In the genomic region with DNA sequence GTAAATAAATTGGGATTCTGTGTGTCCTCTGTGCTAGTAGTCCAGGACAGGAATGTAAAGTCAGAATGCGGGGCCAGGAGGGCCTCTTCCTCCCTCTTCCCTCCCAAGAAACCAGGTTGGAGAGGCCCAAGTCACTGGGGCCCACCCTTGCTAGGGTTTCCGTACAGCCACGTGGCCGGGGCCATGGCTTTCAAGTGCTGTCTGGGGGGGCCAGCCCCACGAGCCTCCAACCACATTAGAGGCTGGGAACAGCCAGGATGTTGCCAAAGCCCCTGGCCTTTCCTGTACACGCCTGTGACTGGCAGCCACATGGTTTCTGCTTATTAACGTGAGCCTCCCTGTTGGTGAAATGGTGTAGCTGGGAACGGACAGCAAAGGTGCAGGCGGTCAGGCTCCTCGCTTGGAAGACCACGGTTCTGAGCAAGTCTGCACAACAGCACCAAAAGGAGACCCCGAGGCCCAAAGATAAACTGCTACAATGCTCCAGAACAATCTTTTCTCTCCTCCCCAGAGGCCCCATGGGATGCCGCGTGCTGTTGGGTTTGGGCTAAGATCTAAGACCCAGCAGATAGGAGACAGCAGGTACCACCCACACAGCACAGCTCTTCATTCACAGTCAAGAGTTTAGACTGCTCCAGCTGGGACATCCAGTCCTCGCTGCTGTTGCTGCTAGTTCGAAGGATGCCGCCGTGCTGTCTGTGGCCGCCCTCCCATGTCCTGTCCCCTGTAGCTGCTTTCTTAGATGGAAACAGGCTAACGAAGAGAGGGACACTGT, we compare ENCODE assay signal across 15 mouse cellular contexts. TPM values are rescaled to one million over a fixed set of nuclear protein-coding genes. Genes with fewer than 3 reads are reported as not detected.
DNase-seq lines count a peak whose midpoint lies in the region; ATAC-seq lines count a peak whose summit lies in the region.
"Had no signal": no experiment of that assay in that cellular context is flagged by ENCODE, and none has a peak within 500 bp of the region (broad histone marks: within the 10 kb centered on the region; RNA-seq: fewer than 3 reads in every experiment).

No protein-coding gene starts in this region.

- no peak for ATAC-seq in neural tube, embryonic 15.5 days (ENCODE audit: low FRiP score)
- no peak for ATAC-seq in intestine, embryonic 16.5 days

- H3K4me2 ChIP-seq in neural tube, embryonic 15.5 days, result no peak overlapping the region
- H3K4me2 ChIP-seq in intestine, embryonic 16.5 days (ENCODE audit: low read depth, low read length), result no peak overlapping the region

- DNase-seq in neural tube, embryonic 10.5 days (ENCODE audit: extremely low spot score, low spot score), result no peak
- DNase-seq in T-cell, adult 2 months (ENCODE audit: low spot score), result peak; percentile 73
- peak; percentile 66 to 68 for DNase-seq in layer of hippocampus, adult 8-10 months (ENCODE audit: low spot score in 2 of 2)
- peak; percentile 42 to 48 for DNase-seq in natural killer cell, adult 2 months (ENCODE audit: low spot score in 2 of 2)
- DNase-seq in urinary bladder, adult 18-20 months (ENCODE audit: low spot score in 2 of 2), result no peak
- DNase-seq: cerebellum, postnatal 36 days; heart, postnatal 4 days; kidney, adult 8-10 months; lung, adult 18-20 months; retina, postnatal 1 day had no signal

- H3K27ac ChIP-seq in neural tube, embryonic 15.5 days (replicated peaks), result 0 out of 2 replicates have a peak overlapping the region, but pooled peaks have one; percentile 15
- H3K27ac ChIP-seq in intestine, embryonic 16.5 days (ENCODE audit: low read length), result no peak overlapping the region

- H3K9me3 ChIP-seq in neural tube, embryonic 15.5 days (replicated peaks), result no peaks in the 10 kb centered on the region
- no peaks in the 10 kb centered on the region for H3K9me3 ChIP-seq in intestine, embryonic 16.5 days (ENCODE audit: control insufficient read depth, low read length)
- H3K9me3 ChIP-seq: G1E; megakaryocyte, embryonic 14.5 days had no signal

- no peaks in the 10 kb centered on the region for H3K27me3 ChIP-seq in neural tube, embryonic 15.5 days (replicated peaks)
- no peaks in the 10 kb centered on the region for H3K27me3 ChIP-seq in intestine, embryonic 16.5 days (replicated peaks; ENCODE audit: control insufficient read depth, insufficient read depth, low read length)
- H3K27me3 ChIP-seq: megakaryocyte, embryonic 14.5 days had no signal

- no peak overlapping the region for H3K4me3 ChIP-seq in neural tube, embryonic 15.5 days (replicated peaks)
- no peak overlapping the region for H3K4me3 ChIP-seq in intestine, embryonic 16.5 days (ENCODE audit: low read length)
- H3K4me3 ChIP-seq: megakaryocyte, embryonic 14.5 days; myocyte had no signal

- WGBS in neural tube, embryonic 15.5 days, result 88% methylated on average over 20 of the region's 20 CpGs
- WGBS in intestine, embryonic 16.5 days, result 83% methylated on average over 20 of the region's 20 CpGs

- no peak overlapping the region for H3K9ac ChIP-seq in neural tube, embryonic 15.5 days (replicated peaks)
- no peak overlapping the region for H3K9ac ChIP-seq in intestine, embryonic 16.5 days (ENCODE audit: low read depth, low read length)

- no peaks in the 10 kb centered on the region for H3K4me1 ChIP-seq in neural tube, embryonic 15.5 days
- no peaks in the 10 kb centered on the region for H3K4me1 ChIP-seq in intestine, embryonic 16.5 days (ENCODE audit: control insufficient read depth, insufficient read depth, low read length)

- H3K36me3 ChIP-seq in neural tube, embryonic 15.5 days, result peaks cover 96% of the 10 kb centered on the region
- peaks cover 7% of the 10 kb centered on the region; the same call in 1 of the 2 replicates for H3K36me3 ChIP-seq in intestine, embryonic 16.5 days (ENCODE audit: control insufficient read depth, insufficient read depth, low read length)

RNA-seq across cellular contexts. Expression of gene Pik3cd, which starts 54.2 kb away (rescaled TPM):
- polyA plus RNA-seq in neural tube, embryonic 15.5 days (2015; fragmentation: Nextera tagmentation; extraction: Ambion mirVana), result 16.0 and 18.0 TPM in 2 replicates
- 10 to 100 TPM; 26.7 to 30.2 (median 28.4) TPM for total RNA-seq in layer of hippocampus, adult 8-10 months (2022)
- 4.8 and 5.2 TPM in 2 replicates for polyA plus RNA-seq in intestine, embryonic 16.5 days (2015; fragmentation: Nextera tagmentation; extraction: Ambion mirVana)

Comparison
In these comparisons a context has a peak if more than half of its experiments do, and no peak if none do; other contexts are left out.
1. DNase-seq: peak in T-cell, adult 2 months (single experiment), layer of hippocampus, adult 8-10 months (2 of 2) and natural killer cell, adult 2 months (2 of 2); none in neural tube, embryonic 10.5 days (single experiment) and urinary bladder, adult 18-20 months (0 of 2).